Mouse (Mus musculus): ENCODE data around the gene Ncbp2.

- TF ChIP-seq MAX (IDR thresholded peaks at IDR 0.05) (no peak), CTCF (IDR thresholded peaks at IDR 0.05; ENCODE audit: control insufficient read depth, insufficient read depth, insufficient read length) (no peak)
Measured at GRCm38 (mm10) chr16:31993946-31994345, 45.6 kb downstream of the Ncbp2 start.

Data from C2C12 (cell line).